In genomic region chr4:57846381-57846990, GRCm38 (mm10) we compare ENCODE assay signal across 9 mouse cellular contexts.
DNase-seq lines count a peak whose midpoint lies in the region; ATAC-seq and TF ChIP-seq lines count a peak whose summit lies in the region.
"Had no signal": no experiment of that assay in that cellular context is flagged by ENCODE, and none has a peak within 500 bp of the region (broad histone marks: within the 10 kb centered on the region; RNA-seq: fewer than 3 reads in every experiment).

No protein-coding gene starts in this region.

- H3K4me2 ChIP-seq in lung, embryonic 15.5 days, result peak overlapping the region; percentile 66
- H3K4me2 ChIP-seq in forebrain, postnatal 0 days (ENCODE audit: low read depth), result no peak overlapping the region; the same call in none of the 2 replicates
- peak overlapping the region; percentile 56 for H3K4me2 ChIP-seq in stomach, embryonic 14.5 days (replicated peaks; ENCODE audit: low read depth, low read length)

- DNase-seq in lung, postnatal 14 days, result no peak
- no peak for DNase-seq in forebrain, postnatal 0 days
- peak; percentile 27 for DNase-seq in liver
- DNase-seq in urinary bladder, adult 18-20 months (ENCODE audit: low spot score in 2 of 2), result no peak
- no peak for DNase-seq in layer of hippocampus, postnatal 14 days (ENCODE audit: low spot score in 2 of 2)
- DNase-seq in cerebellum, adult 9-10 months, result no peak
- DNase-seq: right cerebral cortex, postnatal 25 days had no signal

- peak overlapping the region; percentile 44 for H3K4me3 ChIP-seq in lung, embryonic 15.5 days
- no peak overlapping the region for H3K4me3 ChIP-seq in forebrain, postnatal 0 days (ENCODE audit: low read depth, low read length)
- peak overlapping the region; percentile 36 for H3K4me3 ChIP-seq in stomach, embryonic 14.5 days (ENCODE audit: low read depth, low read length)

- peak overlapping the region; percentile 54 for H3K9ac ChIP-seq in lung, embryonic 15.5 days
- no peak overlapping the region for H3K9ac ChIP-seq in forebrain, postnatal 0 days
- H3K9ac ChIP-seq in stomach, embryonic 14.5 days (replicated peaks; ENCODE audit: low read depth, low read length), result peak overlapping the region; percentile 18; the same call in 1 of the 2 replicates

- ATAC-seq in lung, embryonic 15.5 days (ENCODE audit: borderline replicate concordance, extremely low read depth, low FRiP score, low TSS enrichment), result no peak
- ATAC-seq in forebrain, postnatal 0 days, result no peak; the same call in 1 of the 2 replicates
- peak; percentile 50; the same call in 1 of the 2 replicates for ATAC-seq in stomach, embryonic 14.5 days (ENCODE audit: insufficient number of reproducible peaks, insufficient read depth, low FRiP score, low read depth)

- no peak for TF ChIP-seq CTCF in forebrain, postnatal 0 days (IDR thresholded peaks at IDR 0.05; ENCODE audit: low read depth)

- WGBS in lung, embryonic 15.5 days, result 5% methylated on average over 12 of the region's 12 CpGs
- WGBS in forebrain, postnatal 0 days, result 56% methylated on average over 12 of the region's 12 CpGs
- WGBS in stomach, embryonic 14.5 days, result 21% methylated on average over 12 of the region's 12 CpGs

- H3K27me3 ChIP-seq in lung, embryonic 15.5 days, result no peaks in the 10 kb centered on the region
- no peaks in the 10 kb centered on the region for H3K27me3 ChIP-seq in forebrain, postnatal 0 days (ENCODE audit: insufficient read depth, low read length)
- no peaks in the 10 kb centered on the region for H3K27me3 ChIP-seq in stomach, embryonic 14.5 days (ENCODE audit: control insufficient read depth, insufficient read depth, low read length)

- peak overlapping the region; percentile 93 for H3K27ac ChIP-seq in lung, embryonic 15.5 days
- H3K27ac ChIP-seq in forebrain, postnatal 0 days (ENCODE audit: low read depth, low read length), result 0 out of 2 replicates have a peak overlapping the region, but pooled peaks have one; percentile 54
- H3K27ac ChIP-seq in stomach, embryonic 14.5 days (ENCODE audit: low read length), result peak overlapping the region; percentile 93

- no peaks in the 10 kb centered on the region for H3K9me3 ChIP-seq in lung, embryonic 15.5 days
- H3K9me3 ChIP-seq in forebrain, postnatal 0 days (ENCODE audit: low read length), result no peaks in the 10 kb centered on the region
- no peaks in the 10 kb centered on the region for H3K9me3 ChIP-seq in stomach, embryonic 14.5 days (ENCODE audit: control insufficient read depth, low read depth, low read length)

- H3K36me3 ChIP-seq in lung, embryonic 15.5 days, result peaks cover 4% of the 10 kb centered on the region; the same call in 1 of the 2 replicates
- no peaks in the 10 kb centered on the region for H3K36me3 ChIP-seq in forebrain, postnatal 0 days (ENCODE audit: insufficient read depth)
- no peaks in the 10 kb centered on the region; the same call in 1 of the 2 replicates for H3K36me3 ChIP-seq in stomach, embryonic 14.5 days (ENCODE audit: control insufficient read depth, insufficient read depth, low read length)

- peaks cover 64% of the 10 kb centered on the region for H3K4me1 ChIP-seq in lung, embryonic 15.5 days
- no peaks in the 10 kb centered on the region for H3K4me1 ChIP-seq in forebrain, postnatal 0 days (ENCODE audit: insufficient read depth)
- H3K4me1 ChIP-seq in stomach, embryonic 14.5 days (ENCODE audit: control insufficient read depth, insufficient read depth, low read length), result peaks cover 18% of the 10 kb centered on the region
